Mouse (Mus musculus) cerebral cortex, adult 2 months (tissue): ENCODE results near the gene Dmrta2.

Source experiments
- WGBS: fragments of 180-500 bp; shearing (Covaris S2); methylation state at CpG from one replicate; pipeline ENCODE4 v1.1.7; 2018; 5-methylcytosine and 5-hydroxymethylcytosine counted together

The Dmrta2 gene

GRCm38 (mm10) chr4:109979461-109980320 is 1.8 kb downstream of the Dmrta2 start:
- WGBS: 3% methylated on average over 66 of the region's 66 CpGs

- WGBS: 13% methylated on average over 29 of the region's 29 CpGs
These were observed 2.6 kb downstream of the Dmrta2 start for GRCm38 (mm10) chr4:109980321-109981082.

GRCm38 (mm10) chr4:109981083-109981870 is 3.4 kb downstream of the Dmrta2 start:
- 5% methylated on average over 37 of the region's 37 CpGs for WGBS

- WGBS: 4% methylated on average over 95 of the region's 99 CpGs
These were observed 4.2 kb downstream of the Dmrta2 start for GRCm38 (mm10) chr4:109981871-109982680.

GRCm38 (mm10) chr4:109982681-109983265 is 4.9 kb downstream of the Dmrta2 start:
- WGBS: 11% methylated on average over 30 of the region's 30 CpGs

- 8% methylated on average over 49 of the region's 49 CpGs for WGBS
These were observed 5.6 kb downstream of the Dmrta2 start for GRCm38 (mm10) chr4:109983281-109984001.

- 14% methylated on average over 24 of the region's 24 CpGs for WGBS
These were observed 6.2 kb downstream of the Dmrta2 start for GRCm38 (mm10) chr4:109984011-109984411.

- 19% methylated on average over 38 of the region's 38 CpGs for WGBS
These were observed 6.9 kb downstream of the Dmrta2 start for GRCm38 (mm10) chr4:109984496-109985423.

GRCm38 (mm10) chr4:109985424-109986172 is 7.7 kb downstream of the Dmrta2 start:
- WGBS: 35% methylated on average over 16 of the region's 16 CpGs

GRCm38 (mm10) chr4:109986301-109986700 is 8.4 kb downstream of the Dmrta2 start:
- WGBS: 29% methylated on average over 9 of the region's 9 CpGs

GRCm38 (mm10) chr4:109986748-109987355 is 9.0 kb downstream of the Dmrta2 start:
- WGBS: 53% methylated on average over 13 of the region's 13 CpGs

- 34% methylated on average over 20 of the region's 20 CpGs for WGBS
These were observed 9.9 kb downstream of the Dmrta2 start for GRCm38 (mm10) chr4:109987560-109988362.

GRCm38 (mm10) chr4:109988411-109988810 is 10.6 kb downstream of the Dmrta2 start:
- 40% methylated on average over 5 of the region's 5 CpGs for WGBS

- WGBS: 75% methylated on average over 6 of the region's 6 CpGs
These were observed 11.4 kb downstream of the Dmrta2 start for GRCm38 (mm10) chr4:109989213-109989612.

GRCm38 (mm10) chr4:110006044-110006443 is 28.2 kb downstream of the Dmrta2 start:
- 94% methylated on average over 1 of the region's 1 CpGs for WGBS

GRCm38 (mm10) chr4:110019145-110019544 is 41.3 kb downstream of the Dmrta2 start:
- 55% methylated on average over 9 of the region's 9 CpGs for WGBS

GRCm38 (mm10) chr4:110020255-110020654 is 42.4 kb downstream of the Dmrta2 start:
- WGBS: 8% methylated on average over 12 of the region's 12 CpGs
